Mouse (Mus musculus): ENCODE measurements around the gene Fgfr2. TPM values are rescaled to one million over a fixed set of nuclear protein-coding genes. Genes with fewer than 3 reads are reported as not detected.

Gene Fgfr2
- polyA plus RNA-seq, 1 experiment from 2014 or later: 99.3 TPM

- H3K36me3 ChIP-seq: no peaks in the 10 kb centered on the region
- peaks cover 18% of the 10 kb centered on the region for H3K4me1 ChIP-seq
- no peak for DNase-seq (ENCODE audit: low spot score)
- 94% methylated on average over 2 of the region's 2 CpGs for WGBS
- no peaks in the 10 kb centered on the region for H3K27me3 ChIP-seq (ENCODE audit: low read depth, poor library complexity, severe bottlenecking)
- no peak overlapping the region for H3K4me3 ChIP-seq
- no peaks in the 10 kb centered on the region for H3K9me3 ChIP-seq (replicated peaks)
- no peak overlapping the region for H3K27ac ChIP-seq (replicated peaks)
Observed at GRCm38 (mm10) chr7:132343900-132344299, 779.2 kb downstream of the Fgfr2 start.

GRCm38 (mm10) chr7:132343146-132343545 is 780.0 kb downstream of the Fgfr2 start:
- Histone ChIP-seq H3K36me3 (no peaks in the 10 kb centered on the region), H3K9me3 (replicated peaks) (no peaks in the 10 kb centered on the region), H3K4me3 (no peak overlapping the region), H3K27me3 (ENCODE audit: low read depth, poor library complexity, severe bottlenecking) (no peaks in the 10 kb centered on the region), H3K27ac (replicated peaks) (no peak overlapping the region), H3K4me1 (peaks cover 18% of the 10 kb centered on the region)
- WGBS: 64% methylated on average over 2 of the region's 2 CpGs
- DNase-seq (ENCODE audit: low spot score): no peak

GRCm38 (mm10) chr7:132339041-132339839 is 783.9 kb downstream of the Fgfr2 start:
- 86% methylated on average over 14 of the region's 14 CpGs for WGBS
- H3K36me3 ChIP-seq: no peaks in the 10 kb centered on the region
- H3K27ac ChIP-seq (replicated peaks): no peak overlapping the region
- peaks cover 24% of the 10 kb centered on the region for H3K4me1 ChIP-seq
- H3K27me3 ChIP-seq (ENCODE audit: low read depth, poor library complexity, severe bottlenecking): no peaks in the 10 kb centered on the region
- DNase-seq (ENCODE audit: low spot score): no peak
- no peak overlapping the region for H3K4me3 ChIP-seq
- no peaks in the 10 kb centered on the region for H3K9me3 ChIP-seq (replicated peaks)

- Histone ChIP-seq H3K9me3 (replicated peaks) (no peaks in the 10 kb centered on the region), H3K27me3 (ENCODE audit: low read depth, poor library complexity, severe bottlenecking) (no peaks in the 10 kb centered on the region), H3K4me1 (peaks cover 24% of the 10 kb centered on the region), H3K36me3 (no peaks in the 10 kb centered on the region), H3K4me3 (no peak overlapping the region), H3K27ac (replicated peaks) (no peak overlapping the region; the same call in 1 of the 2 replicates)
- 74% methylated on average over 6 of the region's 6 CpGs for WGBS
- DNase-seq (ENCODE audit: low spot score): no peak
Observed at GRCm38 (mm10) chr7:132338350-132338749, 784.8 kb downstream of the Fgfr2 start.

GRCm38 (mm10) chr7:132337268-132337917 is 785.8 kb downstream of the Fgfr2 start:
- DNase-seq (ENCODE audit: low spot score): no peak
- no peak overlapping the region for H3K4me3 ChIP-seq
- H3K36me3 ChIP-seq: no peaks in the 10 kb centered on the region
- H3K9me3 ChIP-seq (replicated peaks): no peaks in the 10 kb centered on the region
- peak overlapping the region; percentile 35 for H3K27ac ChIP-seq (replicated peaks)
- H3K27me3 ChIP-seq (ENCODE audit: low read depth, poor library complexity, severe bottlenecking): no peaks in the 10 kb centered on the region
- peaks cover 22% of the 10 kb centered on the region for H3K4me1 ChIP-seq
- WGBS: 86% methylated on average over 11 of the region's 11 CpGs

GRCm38 (mm10) chr7:132336781-132337180 is 786.4 kb downstream of the Fgfr2 start:
- Histone ChIP-seq H3K9me3 (replicated peaks) (no peaks in the 10 kb centered on the region), H3K4me1 (peaks cover 28% of the 10 kb centered on the region), H3K27me3 (ENCODE audit: low read depth, poor library complexity, severe bottlenecking) (no peaks in the 10 kb centered on the region), H3K27ac (replicated peaks) (peak overlapping the region; percentile 35; the same call in 1 of the 2 replicates), H3K4me3 (no peak overlapping the region), H3K36me3 (no peaks in the 10 kb centered on the region)
- 72% methylated on average over 3 of the region's 3 CpGs for WGBS
- no peak for DNase-seq (ENCODE audit: low spot score)

GRCm38 (mm10) chr7:132335367-132335766 is 787.8 kb downstream of the Fgfr2 start:
- DNase-seq (ENCODE audit: low spot score): no peak
- peaks cover 37% of the 10 kb centered on the region for H3K4me1 ChIP-seq
- H3K4me3 ChIP-seq: no peak overlapping the region
- WGBS: 91% methylated on average over 4 of the region's 4 CpGs
- H3K27ac ChIP-seq (replicated peaks): no peak overlapping the region
- no peaks in the 10 kb centered on the region; the same call in 1 of the 2 replicates for H3K27me3 ChIP-seq (ENCODE audit: low read depth, poor library complexity, severe bottlenecking)
- H3K9me3 ChIP-seq (replicated peaks): no peaks in the 10 kb centered on the region
- H3K36me3 ChIP-seq: no peaks in the 10 kb centered on the region

GRCm38 (mm10) chr7:132333078-132333477 is 790.1 kb downstream of the Fgfr2 start:
- Histone ChIP-seq H3K36me3 (no peaks in the 10 kb centered on the region), H3K27me3 (ENCODE audit: low read depth, poor library complexity, severe bottlenecking) (no peaks in the 10 kb centered on the region; the same call in 1 of the 2 replicates)
- WGBS: 84% methylated on average over 1 of the region's 1 CpGs

GRCm38 (mm10) chr7:132332176-132332575 is 791.0 kb downstream of the Fgfr2 start:
- peaks cover 30% of the 10 kb centered on the region for H3K4me1 ChIP-seq
- H3K27me3 ChIP-seq (ENCODE audit: low read depth, poor library complexity, severe bottlenecking): no peaks in the 10 kb centered on the region; the same call in 1 of the 2 replicates
- DNase-seq (ENCODE audit: low spot score): no peak
- WGBS: 58% methylated on average over 11 of the region's 11 CpGs
- no peaks in the 10 kb centered on the region for H3K9me3 ChIP-seq (replicated peaks)
- no peaks in the 10 kb centered on the region for H3K36me3 ChIP-seq
- peak overlapping the region; percentile 34; the same call in 1 of the 2 replicates for H3K27ac ChIP-seq (replicated peaks)
- H3K4me3 ChIP-seq: no peak overlapping the region

More at GRCm38 (mm10) chr7:132333078-132333477, 790.1 kb downstream of the Fgfr2 start:
- DNase-seq (ENCODE audit: low spot score): no peak
- no peak overlapping the region for H3K27ac ChIP-seq (replicated peaks)
- peaks cover 37% of the 10 kb centered on the region for H3K4me1 ChIP-seq
- H3K9me3 ChIP-seq (replicated peaks): no peaks in the 10 kb centered on the region
- H3K4me3 ChIP-seq: no peak overlapping the region

GRCm38 (mm10) chr7:132330179-132330578 is 793.0 kb downstream of the Fgfr2 start:
- H3K9me3 ChIP-seq (replicated peaks): no peaks in the 10 kb centered on the region
- DNase-seq (ENCODE audit: low spot score): no peak
- 67% methylated on average over 1 of the region's 1 CpGs for WGBS
- H3K27ac ChIP-seq (replicated peaks): no peak overlapping the region
- no peaks in the 10 kb centered on the region; the same call in 1 of the 2 replicates for H3K27me3 ChIP-seq (ENCODE audit: low read depth, poor library complexity, severe bottlenecking)
- no peak overlapping the region for H3K4me3 ChIP-seq
- peaks cover 20% of the 10 kb centered on the region for H3K4me1 ChIP-seq
- no peaks in the 10 kb centered on the region for H3K36me3 ChIP-seq

GRCm38 (mm10) chr7:132328648-132329047 is 794.5 kb downstream of the Fgfr2 start:
- Histone ChIP-seq H3K36me3 (no peaks in the 10 kb centered on the region), H3K27ac (replicated peaks) (no peak overlapping the region), H3K27me3 (ENCODE audit: low read depth, poor library complexity, severe bottlenecking) (no peaks in the 10 kb centered on the region; the same call in 1 of the 2 replicates), H3K4me1 (peaks cover 20% of the 10 kb centered on the region), H3K4me3 (no peak overlapping the region), H3K9me3 (replicated peaks) (no peaks in the 10 kb centered on the region)
- 76% methylated on average over 1 of the region's 1 CpGs for WGBS
- no peak for DNase-seq (ENCODE audit: low spot score)

GRCm38 (mm10) chr7:132325549-132326331 is 797.4 kb downstream of the Fgfr2 start:
- WGBS: 87% methylated on average over 5 of the region's 5 CpGs
- H3K4me1 ChIP-seq: peaks cover 1% of the 10 kb centered on the region; the same call in 1 of the 2 replicates

More at GRCm38 (mm10) chr7:132325549-132326331, 797.4 kb downstream of the Fgfr2 start:
- DNase-seq (ENCODE audit: low spot score): no peak
- no peaks in the 10 kb centered on the region for H3K9me3 ChIP-seq (replicated peaks)
- H3K36me3 ChIP-seq: no peaks in the 10 kb centered on the region
- no peak overlapping the region for H3K27ac ChIP-seq (replicated peaks)
- no peak overlapping the region for H3K4me3 ChIP-seq
- peaks cover 10% of the 10 kb centered on the region; the same call in 1 of the 2 replicates for H3K27me3 ChIP-seq (ENCODE audit: low read depth, poor library complexity, severe bottlenecking)
